Mouse (Mus musculus) lung, adult 2 months (tissue): ENCODE measurements around the gene Klhdc10. TPM values are rescaled to one million over a fixed set of nuclear protein-coding genes. Genes with fewer than 3 reads are reported as not detected.

ENCODE experiments used
- DNase-seq: peaks from one replicate; pipeline ENCODE4 v3.0.0; 2022
- H3K4me1 ChIP-seq: fragments of 200-500 bp; 2 replicates; pipeline ENCODE4 v1.6.1; 2011; ENCODE audit warnings: low read length; ENCODE audit not compliant: control insufficient read depth, insufficient read depth
- H3K4me3 ChIP-seq: fragments of 200-500 bp; replicated peaks from 2 replicates; pipeline ENCODE3; 2011; ENCODE audit warnings: low read depth, mild to moderate bottlenecking, control low read depth, low read length; ENCODE audit errors: extremely low read depth
- CTCF ChIP-seq: fragments of 200-500 bp; IDR thresholded peaks from 2 replicates; pipeline ENCODE4 v1.5.1; 2011; ENCODE audit warnings: mild to moderate bottlenecking, low read length, control low read depth; ENCODE audit not compliant: insufficient read depth
- POLR2A ChIP-seq: fragments of 200-500 bp; IDR thresholded peaks from 2 replicates; pipeline ENCODE4 v1.6.1; 2011; ENCODE audit warnings: low read depth, mild to moderate bottlenecking, control low read depth, low read length, borderline replicate concordance; ENCODE audit errors: extremely low read depth
- WGBS: fragments of 180-500 bp; shearing (Covaris S2); methylation state at CpG from one replicate; pipeline ENCODE4 v1.1.7; 2018; 5-methylcytosine and 5-hydroxymethylcytosine counted together
- polyA plus RNA-seq: library from polyadenylated mRNA; depleted of rRNA; stranded (reverse); fragments of >200 nt; gene quantifications from 2 replicates; pipeline ENCODE4 v1.2.3, GENCODE M21; 2012

The Klhdc10 gene
- polyA plus RNA-seq, 1 experiment, result 17.8 TPM

DNA sequence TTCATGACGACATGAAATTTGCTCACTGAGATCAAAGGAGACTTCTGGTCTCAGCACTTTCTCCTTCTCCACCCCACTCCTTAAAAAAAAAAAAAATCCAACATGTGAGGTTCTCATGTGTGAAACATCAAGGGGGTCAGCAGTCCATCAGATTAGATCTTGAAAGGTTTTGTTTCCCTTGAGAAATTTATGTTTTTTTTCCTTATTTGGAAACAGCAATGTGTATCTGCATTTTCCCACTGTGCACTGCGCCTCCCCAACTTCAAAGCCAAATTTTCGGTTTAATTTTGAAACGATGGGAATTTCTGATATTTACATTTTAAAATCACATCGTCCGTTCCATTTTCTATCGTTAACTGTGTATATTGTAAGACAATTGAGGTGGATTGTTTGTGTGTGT, 952 bp upstream of the Klhdc10 start:
- no peak overlapping the region for H3K4me3 ChIP-seq
- 2% methylated on average over 7 of the region's 7 CpGs for WGBS
- H3K4me1 ChIP-seq, result peaks cover 2% of the 10 kb centered on the region
- no peak for DNase-seq
- no peak for TF ChIP-seq POLR2A
- no peak for TF ChIP-seq CTCF

DNA sequence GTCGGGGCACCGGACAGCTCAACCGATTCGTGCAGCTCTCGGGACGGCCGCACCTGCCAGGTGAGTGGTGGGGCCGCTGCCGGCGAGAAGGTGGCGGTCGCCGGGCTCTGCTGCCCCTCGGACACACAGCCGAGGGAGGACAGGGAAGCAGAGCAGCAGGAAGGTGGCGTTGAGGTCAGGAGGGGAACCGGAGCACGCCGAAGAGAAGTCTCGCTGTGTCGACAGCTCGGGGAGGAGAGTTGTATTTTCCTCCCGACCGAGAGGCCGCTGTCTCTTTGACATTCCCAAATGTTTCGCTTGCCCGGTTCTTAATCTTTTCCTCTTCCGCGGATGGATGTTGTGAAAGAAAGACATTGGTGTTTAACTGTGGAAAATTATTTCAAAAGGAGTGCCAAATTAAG, 423 bp downstream of the Klhdc10 start:
- Histone ChIP-seq H3K4me3 (peak overlapping the region; percentile 91), H3K4me1 (peaks cover 2% of the 10 kb centered on the region)
- under 1% methylated on average over 29 of the region's 29 CpGs for WGBS
- no peak for DNase-seq
- no peak for TF ChIP-seq CTCF
- TF ChIP-seq POLR2A, result no peak

DNA sequence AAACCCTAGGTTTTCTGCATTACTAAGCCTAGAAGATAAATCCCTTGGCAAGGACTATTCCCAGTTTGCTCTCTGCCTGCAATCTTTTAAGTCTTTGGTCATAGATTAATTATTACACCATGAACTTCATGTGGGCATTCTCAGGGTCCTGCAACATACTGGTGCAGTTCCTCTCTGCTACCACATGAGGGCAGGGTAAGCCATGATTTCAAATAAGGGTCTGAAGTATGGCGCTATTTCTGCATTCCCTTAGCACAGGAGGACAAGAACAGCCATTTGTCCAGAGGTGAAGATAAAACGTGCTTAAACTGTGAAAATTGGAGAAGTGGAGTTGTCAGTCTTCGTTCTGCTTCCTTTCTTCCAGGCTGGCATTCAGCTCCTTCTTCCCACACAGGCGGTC, 1.8 kb downstream of the Klhdc10 start:
- Histone ChIP-seq H3K4me3 (peak overlapping the region; percentile 24), H3K4me1 (peaks cover 2% of the 10 kb centered on the region)
- 23% methylated on average over 4 of the region's 4 CpGs for WGBS

DNA sequence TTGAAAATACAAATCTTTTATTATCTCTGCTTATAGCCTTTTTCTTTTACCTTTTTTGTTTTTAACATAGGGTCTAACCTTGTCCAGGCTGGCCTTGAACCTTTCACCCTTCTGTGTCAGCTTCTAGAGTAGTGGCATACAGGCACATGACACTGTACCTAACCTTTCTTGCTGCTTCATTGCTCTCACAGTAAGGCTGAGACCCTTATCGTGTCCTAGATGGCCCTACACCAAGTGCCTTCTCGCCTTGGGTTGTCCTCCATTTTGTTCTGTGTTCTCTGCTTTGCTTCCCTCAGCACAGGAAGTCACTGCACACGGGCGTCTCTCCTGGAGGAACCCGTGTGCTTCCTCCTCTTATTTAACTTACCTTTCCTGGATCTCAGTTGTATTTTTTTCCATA, 3.0 kb downstream of the Klhdc10 start:
- WGBS, result 49% methylated on average over 5 of the region's 5 CpGs
- no peak overlapping the region for H3K4me3 ChIP-seq
- no peak for DNase-seq
- peaks cover 2% of the 10 kb centered on the region for H3K4me1 ChIP-seq
- no peak for TF ChIP-seq CTCF
- TF ChIP-seq POLR2A, result no peak

More for the DNA sequence above, 1.8 kb downstream of the Klhdc10 start:
- TF ChIP-seq CTCF (peak; percentile 70), POLR2A (no peak)
- DNase-seq, result peak; percentile 31

DNA sequence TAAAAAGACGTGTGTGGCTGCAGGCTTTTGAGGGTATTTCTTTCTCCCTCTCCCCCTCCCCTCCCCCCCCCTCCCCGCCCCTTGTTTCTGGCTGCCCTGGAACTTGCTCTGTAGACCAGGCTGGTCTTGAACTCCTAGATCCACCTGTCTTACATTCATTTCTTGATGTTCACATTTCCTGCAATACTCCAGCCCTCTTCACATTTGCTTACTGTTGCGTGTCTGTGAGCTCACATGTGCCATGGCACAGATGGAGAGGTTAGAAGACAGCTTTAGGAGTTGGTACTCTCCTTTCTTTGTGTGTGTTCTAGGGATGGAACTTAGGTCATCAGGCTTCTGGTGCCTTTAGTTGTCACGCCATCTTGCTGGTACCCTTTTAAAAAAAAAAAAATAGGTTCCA, 6.6 kb downstream of the Klhdc10 start:
- 88% methylated on average over 4 of the region's 4 CpGs for WGBS
- no peak for TF ChIP-seq POLR2A
- no peak for TF ChIP-seq CTCF
- no peak for DNase-seq
- H3K4me1 ChIP-seq, result peaks cover 2% of the 10 kb centered on the region
- H3K4me3 ChIP-seq, result no peak overlapping the region

DNA sequence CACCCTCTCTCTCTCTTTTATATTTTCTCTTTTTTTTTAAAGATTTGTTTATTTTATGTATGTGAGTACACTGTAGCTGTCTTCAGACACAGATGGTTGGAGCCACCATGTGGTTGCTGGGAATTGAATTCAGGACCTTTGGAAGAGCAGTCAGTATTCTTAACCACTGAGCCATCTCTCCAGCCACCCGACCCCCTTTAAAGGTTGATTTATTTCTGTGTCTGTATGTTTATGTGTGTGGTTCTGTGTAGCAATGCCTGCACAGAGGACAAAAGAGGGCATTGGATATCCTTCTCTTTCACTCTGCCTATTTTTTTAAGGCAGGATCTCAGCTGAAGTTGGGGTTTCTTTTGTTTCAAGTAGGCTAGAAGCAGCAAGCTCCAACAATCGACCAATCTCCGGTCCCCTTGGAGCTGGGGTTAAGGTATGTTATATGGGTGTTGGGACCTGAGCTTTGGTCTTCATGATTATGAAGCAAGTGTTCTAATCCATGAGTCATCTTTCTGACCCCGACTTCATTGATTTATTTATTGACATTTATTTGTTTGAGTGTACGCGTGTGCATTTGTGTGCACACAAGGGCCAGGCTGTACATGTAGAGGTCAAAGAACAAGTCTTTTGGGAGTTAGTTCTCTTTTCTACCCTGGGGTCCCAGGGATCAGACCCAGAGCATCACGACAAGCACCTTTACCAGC, 7.9 kb downstream of the Klhdc10 start:
- H3K4me3 ChIP-seq, result no peak overlapping the region
- WGBS, result 81% methylated on average over 7 of the region's 7 CpGs
- no peak for TF ChIP-seq CTCF
- no peak for TF ChIP-seq POLR2A

DNA sequence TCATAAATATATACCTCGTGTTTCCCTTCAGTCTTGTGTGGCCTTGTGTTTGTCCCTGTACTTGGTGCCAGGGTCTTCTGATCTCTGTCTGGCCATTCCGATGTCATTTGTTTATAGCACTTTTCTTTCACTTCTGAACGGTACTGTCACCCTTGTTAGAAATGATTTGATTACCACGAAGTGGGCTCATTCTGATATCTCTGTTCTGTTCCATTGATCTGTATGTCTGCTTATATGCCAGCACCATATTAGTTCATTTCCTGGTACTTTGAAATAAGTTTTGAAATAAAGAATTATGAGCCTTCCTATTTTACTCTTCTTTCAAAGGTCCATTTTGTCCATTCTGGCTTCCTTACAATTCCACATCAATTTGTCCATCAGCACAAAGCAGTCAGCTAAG, 9.6 kb downstream of the Klhdc10 start:
- no peak for TF ChIP-seq CTCF
- TF ChIP-seq POLR2A, result no peak
- WGBS, result 46% methylated on average over 4 of the region's 4 CpGs
- no peaks in the 10 kb centered on the region for H3K4me1 ChIP-seq
- DNase-seq, result no peak
- H3K4me3 ChIP-seq, result no peak overlapping the region

More for the DNA sequence above, 7.9 kb downstream of the Klhdc10 start:
- no peak for DNase-seq
- no peaks in the 10 kb centered on the region for H3K4me1 ChIP-seq

DNA sequence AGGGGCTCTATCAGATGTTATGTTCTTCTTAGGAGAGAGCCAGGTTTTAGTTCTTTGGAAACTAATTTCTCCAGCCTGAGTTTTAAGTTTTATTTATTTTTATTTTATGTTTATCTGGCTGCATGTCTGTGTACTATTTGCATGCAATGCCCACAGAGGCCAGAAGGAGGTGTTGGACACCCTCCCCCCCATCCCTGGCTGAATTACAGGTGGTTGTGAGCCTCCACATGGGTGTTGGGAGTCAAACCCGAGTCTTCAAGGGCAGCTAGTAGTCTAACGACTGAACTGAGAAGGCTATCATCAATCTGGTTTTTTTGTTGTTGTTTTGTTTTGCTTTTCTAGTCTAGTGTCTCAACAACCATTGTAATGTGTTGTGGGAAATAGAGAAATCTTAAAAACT, 14.5 kb downstream of the Klhdc10 start:
- 89% methylated on average over 2 of the region's 2 CpGs for WGBS
- TF ChIP-seq CTCF (no peak), POLR2A (no peak)
- no peak for DNase-seq
- Histone ChIP-seq H3K4me1 (no peaks in the 10 kb centered on the region), H3K4me3 (no peak overlapping the region)

DNA sequence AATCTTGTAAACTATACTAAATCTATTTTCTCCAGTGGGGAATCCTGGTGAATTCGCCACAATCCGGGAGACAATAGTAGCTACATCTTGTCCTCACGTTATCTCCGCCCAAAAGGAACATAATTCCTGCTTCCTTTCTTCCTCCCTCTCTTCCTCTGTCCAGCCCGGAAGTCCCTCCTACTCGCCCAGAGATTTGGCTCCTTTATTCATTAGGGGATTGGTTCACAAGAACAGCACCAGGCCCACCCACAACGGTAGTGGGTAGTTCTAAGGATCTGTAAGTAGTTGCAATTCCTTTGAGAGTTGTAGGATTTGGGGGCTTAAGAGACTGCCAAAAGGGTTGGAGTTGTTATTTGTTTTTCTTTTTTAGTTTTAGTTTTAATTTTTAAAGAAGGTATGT, 15.1 kb downstream of the Klhdc10 start:
- WGBS, result 71% methylated on average over 7 of the region's 7 CpGs
- Histone ChIP-seq H3K4me1 (no peaks in the 10 kb centered on the region), H3K4me3 (no peak overlapping the region)
- DNase-seq, result no peak
- TF ChIP-seq CTCF, result no peak
- TF ChIP-seq POLR2A, result no peak

DNA sequence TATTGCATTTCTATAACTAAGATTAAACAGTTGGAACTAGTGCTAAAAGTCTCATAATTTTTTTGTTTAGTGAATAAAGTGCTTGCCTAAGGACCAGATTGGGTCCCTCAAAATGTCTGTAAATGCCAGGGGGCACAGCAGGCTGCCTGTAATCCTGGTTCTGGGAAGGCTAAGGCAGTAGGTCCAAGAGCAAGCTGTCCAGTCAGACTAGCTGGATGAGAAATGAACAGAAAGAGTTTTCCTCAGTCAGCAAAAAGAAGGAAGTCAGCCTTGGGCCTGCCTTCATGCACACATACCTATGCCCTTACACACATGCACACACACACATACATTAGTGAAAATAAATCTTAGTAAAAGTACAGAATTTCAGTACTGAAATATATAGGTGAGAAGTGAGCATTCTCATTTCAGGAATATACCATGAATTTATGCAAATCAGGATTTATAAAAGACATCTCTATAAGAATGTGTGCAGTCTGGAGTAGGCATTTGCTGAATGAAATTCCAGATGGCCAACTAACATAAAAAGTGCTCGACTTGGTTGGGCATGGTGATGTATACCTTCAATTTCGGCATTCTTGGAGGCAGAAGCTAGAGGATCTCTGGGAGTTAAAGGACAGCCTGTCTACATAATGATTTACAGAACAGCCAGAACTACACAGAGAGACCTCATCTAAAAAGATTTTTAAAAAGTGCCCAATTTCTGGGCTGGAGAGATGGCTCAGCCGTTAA, 31.0 kb downstream of the Klhdc10 start:
- TF ChIP-seq POLR2A (no peak), CTCF (no peak)
- H3K4me3 ChIP-seq, result no peak overlapping the region
- H3K4me1 ChIP-seq, result no peaks in the 10 kb centered on the region; the same call in 1 of the 2 replicates
- DNase-seq, result no peak
- 47% methylated on average over 3 of the region's 3 CpGs for WGBS
